Mouse (Mus musculus): ENCODE data around the gene Trim25.

Trim25 gene

GRCm38 (mm10) chr11:88998974-88999722 lies at the start of gene Trim25:
Trim25 (plus strand) TSS chr11:88999376.
- 6% methylated on average over 48 of the region's 48 CpGs for WGBS

GRCm38 (mm10) chr11:88949802-88950639 lies 49.2 kb upstream of the Trim25 start:
- WGBS: 90% methylated on average over 8 of the region's 8 CpGs

GRCm38 (mm10) chr11:88950640-88951250 lies 48.4 kb upstream of the Trim25 start:
- WGBS: 93% methylated on average over 13 of the region's 13 CpGs

- 93% methylated on average over 2 of the region's 2 CpGs for WGBS
Observed at GRCm38 (mm10) chr11:88951576-88951975, 47.6 kb upstream of the Trim25 start.

GRCm38 (mm10) chr11:88952117-88952516 lies 47.1 kb upstream of the Trim25 start:
- 94% methylated on average over 5 of the region's 5 CpGs for WGBS

- WGBS: 97% methylated on average over 3 of the region's 3 CpGs
Observed at GRCm38 (mm10) chr11:88953582-88953981, 45.6 kb upstream of the Trim25 start.

GRCm38 (mm10) chr11:88954803-88955202 lies 44.4 kb upstream of the Trim25 start:
- WGBS: 0% methylated on average over 4 of the region's 4 CpGs

GRCm38 (mm10) chr11:88955217-88955969 lies 43.8 kb upstream of the Trim25 start, which contains the start of gene Scpep1:
Scpep1 (minus strand) TSS chr11:88955465.
- 3% methylated on average over 34 of the region's 34 CpGs for WGBS

GRCm38 (mm10) chr11:88958851-88959250 lies 40.3 kb upstream of the Trim25 start:
- WGBS: 84% methylated on average over 3 of the region's 3 CpGs

GRCm38 (mm10) chr11:88966881-88967361 lies 32.3 kb upstream of the Trim25 start, which contains the start of gene Elobl:
Elobl (minus strand) TSS chr11:88966931.
- WGBS: 76% methylated on average over 3 of the region's 3 CpGs

- 43% methylated on average over 2 of the region's 2 CpGs for WGBS
Observed at GRCm38 (mm10) chr11:88970202-88970732, 28.9 kb upstream of the Trim25 start, which contains the start of gene Coil. Coil (plus strand) TSS chr11:88970252.

- under 1% methylated on average over 62 of the region's 62 CpGs for WGBS
Observed at GRCm38 (mm10) chr11:88973776-88974701, 25.1 kb upstream of the Trim25 start.

- WGBS: 99% methylated on average over 2 of the region's 2 CpGs
Observed at GRCm38 (mm10) chr11:88976320-88976719, 22.9 kb upstream of the Trim25 start.

- 93% methylated on average over 5 of the region's 5 CpGs for WGBS
Observed at GRCm38 (mm10) chr11:88977188-88977587, 22.0 kb upstream of the Trim25 start.

GRCm38 (mm10) chr11:88981337-88981736 lies 17.8 kb upstream of the Trim25 start:
- WGBS: 87% methylated on average over 8 of the region's 8 CpGs

- WGBS: 77% methylated on average over 10 of the region's 10 CpGs
Observed at GRCm38 (mm10) chr11:88986616-88987015, 12.6 kb upstream of the Trim25 start.

- 77% methylated on average over 5 of the region's 5 CpGs for WGBS
Observed at GRCm38 (mm10) chr11:88988956-88989355, 10.2 kb upstream of the Trim25 start.

GRCm38 (mm10) chr11:88989530-88989929 lies 9.6 kb upstream of the Trim25 start:
- 76% methylated on average over 5 of the region's 5 CpGs for WGBS

GRCm38 (mm10) chr11:88993186-88993585 lies 6.0 kb upstream of the Trim25 start:
- WGBS: 44% methylated on average over 7 of the region's 7 CpGs

- 34% methylated on average over 5 of the region's 5 CpGs for WGBS
Observed at GRCm38 (mm10) chr11:88993625-88994024, 5.6 kb upstream of the Trim25 start.
